Mouse (Mus musculus) limb, embryonic 11.5 days (tissue): ENCODE measurements around the gene Fam168a. TPM values are rescaled to one million over a fixed set of nuclear protein-coding genes. Genes with fewer than 3 reads are reported as not detected.

Source experiments
- ATAC-seq: fragments of 200-750 bp; cut with Nextera tagmentation; 2 replicates; pipeline ENCODE4 v1.8.0; 2017; ENCODE audit warnings: low read depth; ENCODE audit not compliant: insufficient number of reproducible peaks, low FRiP score, low TSS enrichment
- DNase-seq: peaks from one replicate; pipeline ENCODE4 v3.0.0-alpha.2; 2015; ENCODE audit warnings: low spot score
- H3K27ac ChIP-seq: fragments of 300-500 bp; sonication (generic); replicated peaks from 2 replicates; pipeline ENCODE4 v1.5.1; 2014; ENCODE audit warnings: low read depth, mild to moderate bottlenecking, low read length
- H3K27me3 ChIP-seq: fragments of 300-500 bp; sonication (generic); 2 replicates; pipeline ENCODE4 v1.6.1; 2014; ENCODE audit warnings: mild to moderate bottlenecking, low read length, mixed read lengths; ENCODE audit not compliant: control insufficient read depth, insufficient read depth
- H3K36me3 ChIP-seq: fragments of 300-500 bp; sonication (generic); 2 replicates; pipeline ENCODE4 v1.6.1; 2014; ENCODE audit warnings: mild to moderate bottlenecking, low read length, moderate library complexity, mixed read lengths; ENCODE audit not compliant: control insufficient read depth, insufficient read depth
- H3K4me1 ChIP-seq: fragments of 300-500 bp; sonication (generic); 2 replicates; pipeline ENCODE4 v1.6.1; 2014; ENCODE audit warnings: low read length, mixed read lengths; ENCODE audit not compliant: control insufficient read depth, insufficient read depth
- H3K4me2 ChIP-seq: fragments of 300-500 bp; sonication (generic); 2 replicates; pipeline ENCODE4 v1.6.1; 2014; ENCODE audit warnings: low read depth, mild to moderate bottlenecking, moderate library complexity; ENCODE audit not compliant: severe bottlenecking
- H3K4me3 ChIP-seq: fragments of 300-500 bp; sonication (generic); 2 replicates; pipeline ENCODE4 v1.5.1; 2014; ENCODE audit warnings: low read depth, low read length
- H3K9ac ChIP-seq: fragments of 300-500 bp; sonication (generic); 2 replicates; pipeline ENCODE4 v1.6.1; 2014; ENCODE audit warnings: mild to moderate bottlenecking, low read length
- H3K9me3 ChIP-seq: fragments of 300-500 bp; sonication (generic); 2 replicates; pipeline ENCODE4 v1.6.1; 2016; ENCODE audit warnings: low read length; ENCODE audit not compliant: control insufficient read depth
- WGBS: fragments of 180-500 bp; shearing (Covaris S2); extraction: QIAGEN DNeasy Blood & Tissue Kit; methylation state at CpG from one replicate; pipeline ENCODE4 v1.1.7; 2014; 5-methylcytosine and 5-hydroxymethylcytosine counted together
- polyA plus RNA-seq: library from polyadenylated mRNA; unstranded; fragments of >200 nt; fragmentation: Nextera tagmentation; extraction: Ambion mirVana; gene quantifications from 2 replicates; pipeline ENCODE4 v1.2.1, GENCODE M21; 2014

Fam168a gene
- 46.2 and 49.7 TPM in 2 replicates for polyA plus RNA-seq

- DNase-seq (peak; percentile 96), ATAC-seq (peak; percentile 97)
- no peaks in the 10 kb centered on the region for H3K27me3 ChIP-seq
- peak within 1 kb of the TSS; percentile 81 for H3K9ac ChIP-seq
- peak within 1 kb of the TSS; percentile 83 for H3K4me3 ChIP-seq
- no peaks in the 10 kb centered on the region for H3K36me3 ChIP-seq
- peak within 1 kb of the TSS; percentile 90 for H3K27ac ChIP-seq
- H3K4me2 ChIP-seq, result peak within 1 kb of the TSS; percentile 45
- peaks cover 12% of the 10 kb centered on the region for H3K4me1 ChIP-seq
- WGBS, result under 1% methylated on average over 31 of the region's 37 CpGs
- H3K9me3 ChIP-seq, result no peaks in the 10 kb centered on the region
Observed at GRCm38 (mm10) chr7:100706143-100706841, at the start of gene Fam168a. Gene Fam168a, plus strand, starts transcription at chr7:100706635.

- Histone ChIP-seq H3K9ac (no peak overlapping the region; the same call in 1 of the 2 replicates), H3K4me3 (no peak overlapping the region), H3K9me3 (no peaks in the 10 kb centered on the region), H3K36me3 (no peaks in the 10 kb centered on the region), H3K4me1 (no peaks in the 10 kb centered on the region), H3K4me2 (no peak overlapping the region), H3K27ac (no peak overlapping the region), H3K27me3 (no peaks in the 10 kb centered on the region)
- DNase-seq (no peak), ATAC-seq (no peak)
- WGBS, result 18% methylated on average over 5 of the region's 5 CpGs
Observed at GRCm38 (mm10) chr7:100656739-100657138, 49.7 kb upstream of the Fam168a start.

GRCm38 (mm10) chr7:100658093-100658578 lies 48.3 kb upstream of the Fam168a start:
- Histone ChIP-seq H3K9me3 (no peaks in the 10 kb centered on the region), H3K4me2 (peak overlapping the region; percentile 15; the same call in 1 of the 2 replicates), H3K27ac (no peak overlapping the region), H3K27me3 (no peaks in the 10 kb centered on the region), H3K36me3 (no peaks in the 10 kb centered on the region), H3K4me1 (peaks cover 2% of the 10 kb centered on the region; the same call in 1 of the 2 replicates), H3K9ac (no peak overlapping the region), H3K4me3 (no peak overlapping the region)
- WGBS, result 35% methylated on average over 18 of the region's 18 CpGs
- ATAC-seq (0 out of 2 replicates have a peak, but pooled peaks have one; percentile 24), DNase-seq (peak; percentile 65)

GRCm38 (mm10) chr7:100661264-100661663 lies 45.2 kb upstream of the Fam168a start:
- no peak for ATAC-seq
- Histone ChIP-seq H3K4me1 (peaks cover 8% of the 10 kb centered on the region; the same call in 1 of the 2 replicates), H3K4me3 (no peak overlapping the region), H3K9ac (no peak overlapping the region), H3K27me3 (no peaks in the 10 kb centered on the region), H3K36me3 (no peaks in the 10 kb centered on the region), H3K9me3 (no peaks in the 10 kb centered on the region), H3K4me2 (no peak overlapping the region), H3K27ac (no peak overlapping the region)
- DNase-seq, result no peak
- 85% methylated on average over 7 of the region's 7 CpGs for WGBS

GRCm38 (mm10) chr7:100662231-100662630 lies 44.2 kb upstream of the Fam168a start, which contains the start of gene Plekhb1:
Gene Plekhb1, minus strand, starts transcription at chr7:100662414.
- Histone ChIP-seq H3K9me3 (no peaks in the 10 kb centered on the region), H3K4me1 (peaks cover 8% of the 10 kb centered on the region; the same call in 1 of the 2 replicates), H3K27ac (no peak within 1 kb of the TSS), H3K4me2 (no peak within 1 kb of the TSS), H3K36me3 (no peaks in the 10 kb centered on the region), H3K27me3 (no peaks in the 10 kb centered on the region), H3K4me3 (no peak within 1 kb of the TSS), H3K9ac (no peak within 1 kb of the TSS)
- 82% methylated on average over 8 of the region's 8 CpGs for WGBS
- no peak for ATAC-seq
- no peak for DNase-seq

GRCm38 (mm10) chr7:100663190-100663589 lies 43.2 kb upstream of the Fam168a start:
- Histone ChIP-seq H3K9me3 (no peaks in the 10 kb centered on the region), H3K27ac (no peak overlapping the region), H3K9ac (no peak overlapping the region), H3K4me2 (no peak overlapping the region), H3K36me3 (no peaks in the 10 kb centered on the region), H3K4me3 (no peak overlapping the region), H3K4me1 (peaks cover 8% of the 10 kb centered on the region; the same call in 1 of the 2 replicates), H3K27me3 (no peaks in the 10 kb centered on the region)
- ATAC-seq, result peak; percentile 83
- WGBS, result 3% methylated on average over 13 of the region's 13 CpGs
- DNase-seq, result peak; percentile 95

- H3K27ac ChIP-seq, result no peak overlapping the region
- H3K36me3 ChIP-seq, result no peaks in the 10 kb centered on the region
- H3K27me3 ChIP-seq, result no peaks in the 10 kb centered on the region
- no peak overlapping the region for H3K4me3 ChIP-seq
- H3K9me3 ChIP-seq, result no peaks in the 10 kb centered on the region
- ATAC-seq (no peak), DNase-seq (no peak)
- H3K4me1 ChIP-seq, result peaks cover 8% of the 10 kb centered on the region; the same call in 1 of the 2 replicates
- H3K4me2 ChIP-seq, result no peak overlapping the region
- WGBS, result 69% methylated on average over 11 of the region's 11 CpGs
- no peak overlapping the region for H3K9ac ChIP-seq
Observed at GRCm38 (mm10) chr7:100663729-100664304, 42.6 kb upstream of the Fam168a start.

- Histone ChIP-seq H3K4me2 (no peak overlapping the region), H3K9me3 (no peaks in the 10 kb centered on the region), H3K27me3 (no peaks in the 10 kb centered on the region), H3K4me3 (no peak overlapping the region), H3K36me3 (no peaks in the 10 kb centered on the region), H3K9ac (no peak overlapping the region), H3K27ac (no peak overlapping the region), H3K4me1 (no peaks in the 10 kb centered on the region)
- ATAC-seq (no peak), DNase-seq (no peak)
- whole genome bisulfite sequencing, result 84% methylated on average over 5 of the region's 5 CpGs
Observed at GRCm38 (mm10) chr7:100670646-100671045, 35.8 kb upstream of the Fam168a start.
